Mouse (Mus musculus): ENCODE data around the gene Lrfn4.

- TF ChIP-seq CTCF (IDR thresholded peaks at IDR 0.05; ENCODE audit: low read depth, low read length) (no peak), POLR2A (IDR thresholded peaks at IDR 0.05; ENCODE audit: insufficient read depth, low read length) (no peak)
Observed at GRCm38 (mm10) chr19:4624006-4624405, 8.5 kb upstream of the Lrfn4 start.
